ENCODE assay signal across 17 mouse cellular contexts in genomic region chr3:37779867-37780475, GRCm38 (mm10). TPM values are rescaled to one million over a fixed set of nuclear protein-coding genes. Genes with fewer than 3 reads are reported as not detected.
DNase-seq lines count a peak whose midpoint lies in the region; ATAC-seq lines count a peak whose summit lies in the region.
"Had no signal": no experiment of that assay in that cellular context is flagged by ENCODE, and none has a peak within 500 bp of the region (broad histone marks: within the 10 kb centered on the region; RNA-seq: fewer than 3 reads in every experiment).

No protein-coding gene starts in this region.

- peak; percentile 62 for DNase-seq in embryonic facial prominence, embryonic 14.5 days (ENCODE audit: low spot score)
- no peak for DNase-seq in embryonic facial prominence, embryonic 10.5 days (ENCODE audit: low spot score)
- peak; percentile 33 for DNase-seq in retina, postnatal 1 day
- no peak for DNase-seq in retina, embryonic 14.5 days (ENCODE audit: low spot score)
- peak; percentile 51 to 53 for DNase-seq in adrenal gland, postnatal 36 days
- DNase-seq in heart, adult 8-10 months (ENCODE audit: low spot score): no peak
- no peak for DNase-seq in forebrain, embryonic 11.5 days (ENCODE audit: low spot score)
- DNase-seq: cerebellum, adult 11 months; cerebellum, postnatal 25 days; kidney, adult 9 months; kidney, postnatal 4 days; lung, postnatal 36 days had no signal

- no peak overlapping the region for H3K9ac ChIP-seq in embryonic facial prominence, embryonic 14.5 days (ENCODE audit: low read depth, low read length)
- no peak overlapping the region for H3K9ac ChIP-seq in forebrain, embryonic 11.5 days (ENCODE audit: low read length)
- H3K9ac ChIP-seq: embryonic facial prominence, embryonic 13.5 days; forebrain, embryonic 13.5 days; heart, embryonic 12.5 days; stomach, embryonic 15.5 days had no signal

- no peak overlapping the region; the same call in 1 of the 2 replicates for H3K27ac ChIP-seq in embryonic facial prominence, embryonic 14.5 days (replicated peaks; ENCODE audit: low read depth, low read length)
- H3K27ac ChIP-seq in embryonic facial prominence, embryonic 10.5 days (replicated peaks): no peak overlapping the region; the same call in 1 of the 2 replicates
- no peak overlapping the region for H3K27ac ChIP-seq in forebrain, embryonic 11.5 days (ENCODE audit: low read depth, low read length)
- H3K27ac ChIP-seq: embryonic facial prominence, embryonic 13.5 days; forebrain, embryonic 13.5 days; stomach, embryonic 15.5 days had no signal

- H3K4me2 ChIP-seq in embryonic facial prominence, embryonic 14.5 days (ENCODE audit: low read depth, low read length): no peak overlapping the region
- no peak overlapping the region for H3K4me2 ChIP-seq in forebrain, embryonic 11.5 days (ENCODE audit: low read depth, low read length, severe bottlenecking)
- H3K4me2 ChIP-seq: embryonic facial prominence, embryonic 13.5 days; forebrain, embryonic 13.5 days; heart, embryonic 12.5 days; stomach, embryonic 15.5 days had no signal

- H3K4me1 ChIP-seq in embryonic facial prominence, embryonic 14.5 days (ENCODE audit: control insufficient read depth, insufficient read depth, low read length): no peaks in the 10 kb centered on the region
- H3K4me1 ChIP-seq in embryonic facial prominence, embryonic 10.5 days: 0 out of 2 replicates have a peak, but pooled peaks cover 9% of the 10 kb centered on the region
- H3K4me1 ChIP-seq in forebrain, embryonic 11.5 days (replicated peaks; ENCODE audit: control insufficient read depth, insufficient read depth, low read length): peaks cover 8% of the 10 kb centered on the region
- H3K4me1 ChIP-seq: embryonic facial prominence, embryonic 13.5 days; heart, embryonic 12.5 days; stomach, embryonic 15.5 days had no signal

- no peaks in the 10 kb centered on the region for H3K9me3 ChIP-seq in embryonic facial prominence, embryonic 14.5 days (ENCODE audit: control insufficient read depth, low read length)
- no peaks in the 10 kb centered on the region for H3K9me3 ChIP-seq in embryonic facial prominence, embryonic 10.5 days
- H3K9me3 ChIP-seq in forebrain, embryonic 11.5 days (ENCODE audit: control insufficient read depth, low read length): no peaks in the 10 kb centered on the region
- H3K9me3 ChIP-seq: embryonic facial prominence, embryonic 13.5 days; forebrain, embryonic 13.5 days; heart, embryonic 12.5 days; stomach, embryonic 15.5 days had no signal

- WGBS in embryonic facial prominence, embryonic 14.5 days: 65% methylated on average over 11 of the region's 11 CpGs
- 67% methylated on average over 11 of the region's 11 CpGs for WGBS in embryonic facial prominence, embryonic 10.5 days
- 38% methylated on average over 11 of the region's 11 CpGs for WGBS in forebrain, embryonic 11.5 days

- H3K36me3 ChIP-seq in embryonic facial prominence, embryonic 14.5 days (ENCODE audit: control insufficient read depth, insufficient read depth, low read length): no peaks in the 10 kb centered on the region
- H3K36me3 ChIP-seq in embryonic facial prominence, embryonic 10.5 days (replicated peaks): no peaks in the 10 kb centered on the region
- no peaks in the 10 kb centered on the region for H3K36me3 ChIP-seq in forebrain, embryonic 11.5 days (ENCODE audit: control insufficient read depth, insufficient read depth, low read length)
- H3K36me3 ChIP-seq: embryonic facial prominence, embryonic 13.5 days; heart, embryonic 12.5 days; stomach, embryonic 15.5 days had no signal

- peak; percentile 75; the same call in 1 of the 2 replicates for ATAC-seq in embryonic facial prominence, embryonic 14.5 days (ENCODE audit: low read depth)
- ATAC-seq in forebrain, embryonic 11.5 days (replicated peaks; ENCODE audit: low FRiP score): no peak
- ATAC-seq: forebrain, embryonic 13.5 days had no signal

- no peak overlapping the region for H3K4me3 ChIP-seq in embryonic facial prominence, embryonic 14.5 days (ENCODE audit: low read depth, low read length)
- H3K4me3 ChIP-seq in embryonic facial prominence, embryonic 10.5 days: no peak overlapping the region
- no peak overlapping the region for H3K4me3 ChIP-seq in forebrain, embryonic 11.5 days (ENCODE audit: low read depth, low read length)
- H3K4me3 ChIP-seq: embryonic facial prominence, embryonic 13.5 days; forebrain, embryonic 13.5 days; heart, embryonic 12.5 days; stomach, embryonic 15.5 days had no signal

- no peaks in the 10 kb centered on the region for H3K27me3 ChIP-seq in embryonic facial prominence, embryonic 14.5 days (replicated peaks; ENCODE audit: control insufficient read depth, insufficient read depth, low read length)
- H3K27me3 ChIP-seq in embryonic facial prominence, embryonic 10.5 days (replicated peaks; ENCODE audit: low read depth, poor library complexity, severe bottlenecking): peaks cover 4% of the 10 kb centered on the region; the same call in 1 of the 2 replicates
- no peaks in the 10 kb centered on the region for H3K27me3 ChIP-seq in forebrain, embryonic 11.5 days (ENCODE audit: control insufficient read depth, insufficient read depth, low read length)
- H3K27me3 ChIP-seq: embryonic facial prominence, embryonic 13.5 days; heart, embryonic 12.5 days; stomach, embryonic 15.5 days had no signal

RNA-seq across cellular contexts. Expression of gene Gm5148, which starts 55.7 kb away (rescaled TPM):
- 5.6 and 5.8 TPM in 2 replicates for polyA plus RNA-seq in embryonic facial prominence, embryonic 14.5 days (2014; fragmentation: Nextera tagmentation; extraction: Ambion mirVana)
- 3.1 and 4.1 TPM in 2 replicates for polyA plus RNA-seq in embryonic facial prominence, embryonic 10.5 days (2016; fragmentation: Nextera tagmentation; extraction: Ambion mirVana)
- total RNA-seq in adrenal gland, postnatal 36 days (2021): under 1 TPM in 1 of 2 experiments, not detected in 1; 0.36 TPM
- total RNA-seq in heart, adult 8-10 months (2022): not detected
- polyA plus RNA-seq in forebrain, embryonic 11.5 days (2014; fragmentation: Nextera tagmentation; extraction: Ambion mirVana): 3.6 and 4.8 TPM in 2 replicates
- total RNA-seq: heart, postnatal 25 days had no signal

Comparison
In these comparisons a context has a peak if more than half of its experiments do, and no peak if none do; other contexts are left out.
1. DNase-seq: peak in embryonic facial prominence, embryonic 14.5 days (single experiment), retina, postnatal 1 day (single experiment) and adrenal gland, postnatal 36 days (2 of 2); none in embryonic facial prominence, embryonic 10.5 days (single experiment), retina, embryonic 14.5 days (single experiment), heart, adult 8-10 months (single experiment) and forebrain, embryonic 11.5 days (single experiment).